Mouse (Mus musculus) subcutaneous adipose tissue, adult 2 months (tissue): ENCODE results near the gene Cr2. TPM values are rescaled to one million over a fixed set of nuclear protein-coding genes. Genes with fewer than 3 reads are reported as not detected.

ENCODE experiments used
- polyA plus RNA-seq: library from polyadenylated mRNA; depleted of rRNA; stranded (reverse); fragments of >200 nt; gene quantifications from 2 replicates; pipeline ENCODE4 v1.2.3, GENCODE M21; 2012; ENCODE audit warnings: low replicate concordance; rRNA removed

Cr2 gene
- polyA plus RNA-seq = 0.03 TPM in 1 of 2 replicates, not detected in the other

DNA sequence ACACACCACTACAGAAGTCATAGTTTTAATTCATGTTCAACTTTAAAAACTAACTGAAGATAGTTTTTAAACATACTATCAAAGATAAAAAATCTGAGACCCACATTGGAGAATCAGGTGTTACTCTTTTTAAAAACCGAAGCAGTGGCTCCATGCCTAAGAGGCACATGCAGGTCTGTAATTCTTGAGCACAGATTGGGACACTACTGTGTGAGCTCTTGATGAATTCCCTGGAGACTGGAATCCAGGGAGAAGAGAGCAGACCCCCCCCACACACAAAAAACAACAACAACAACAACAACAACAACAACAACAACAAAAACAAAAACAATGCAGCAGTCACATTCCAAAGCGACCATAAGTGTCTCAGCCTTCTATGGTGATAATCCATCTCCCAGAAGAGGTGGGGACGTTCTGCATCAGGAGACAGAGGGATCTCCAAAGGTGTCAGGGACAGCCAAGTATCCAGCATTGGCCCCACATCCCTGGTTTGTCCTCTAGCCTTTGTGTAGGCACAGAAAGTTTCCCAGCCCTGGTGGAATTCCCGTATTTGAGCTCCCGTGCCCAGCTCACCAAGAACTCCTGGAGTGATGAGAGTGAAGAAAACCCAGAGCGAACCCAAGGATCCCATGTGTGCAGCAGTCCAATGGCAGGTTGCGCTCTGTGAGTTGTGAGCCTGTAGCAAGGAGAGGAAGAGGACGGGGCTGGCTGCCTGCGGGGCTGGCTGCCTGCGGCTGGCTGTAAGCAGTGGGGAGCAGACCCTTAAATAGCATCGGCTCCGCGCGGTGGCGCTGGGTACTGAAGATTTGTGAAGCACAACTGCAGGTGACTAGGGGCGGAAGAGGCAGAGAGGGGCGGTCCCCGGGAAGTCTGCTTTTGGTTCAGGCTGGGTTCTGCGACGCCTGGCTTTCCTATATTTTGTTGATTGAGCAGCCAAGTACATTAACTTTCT lies at the start of gene Cr2:
Cr2 (minus strand) TSS at position 737 of the 952 bp plus-strand sequence.

DNA sequence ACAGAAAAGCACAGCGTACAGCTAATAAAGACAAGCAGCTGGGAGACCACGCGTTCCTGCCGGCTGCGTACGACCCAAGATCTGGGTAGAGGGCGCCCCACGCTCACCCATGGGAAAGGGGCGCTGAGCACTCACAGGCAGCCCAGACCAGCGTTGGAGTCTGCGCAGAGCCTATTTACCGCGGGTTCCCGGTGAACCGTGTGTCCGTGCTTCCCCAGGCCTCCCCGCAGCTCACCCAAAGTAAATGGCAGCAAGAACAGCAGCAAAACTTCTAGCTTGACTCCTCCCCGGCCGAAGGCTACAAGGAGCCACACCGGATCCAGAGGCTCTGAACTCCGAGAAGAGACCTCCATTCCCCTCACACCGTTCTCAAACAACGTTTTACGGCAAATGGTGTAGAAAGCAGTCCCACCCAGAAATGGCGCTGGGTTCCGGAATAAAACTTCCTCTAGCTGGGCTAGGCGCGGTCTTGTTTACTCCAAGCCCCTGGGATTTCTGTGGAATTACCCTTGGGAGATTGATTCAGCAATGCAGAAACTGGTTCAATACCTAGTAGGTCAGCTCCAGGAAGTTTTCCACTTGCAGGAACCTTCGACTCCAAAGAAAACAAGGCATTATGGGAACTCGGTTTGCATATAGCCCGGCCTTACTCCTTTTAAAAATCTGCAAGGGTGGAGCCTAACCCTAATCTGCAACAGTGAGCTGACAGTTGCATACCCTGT lies 45.4 kb downstream of the Cr2 start, which contains the start of gene Cr1l:
Cr1l (minus strand) TSS at position 634 of the 722 bp plus-strand sequence.

DNA sequence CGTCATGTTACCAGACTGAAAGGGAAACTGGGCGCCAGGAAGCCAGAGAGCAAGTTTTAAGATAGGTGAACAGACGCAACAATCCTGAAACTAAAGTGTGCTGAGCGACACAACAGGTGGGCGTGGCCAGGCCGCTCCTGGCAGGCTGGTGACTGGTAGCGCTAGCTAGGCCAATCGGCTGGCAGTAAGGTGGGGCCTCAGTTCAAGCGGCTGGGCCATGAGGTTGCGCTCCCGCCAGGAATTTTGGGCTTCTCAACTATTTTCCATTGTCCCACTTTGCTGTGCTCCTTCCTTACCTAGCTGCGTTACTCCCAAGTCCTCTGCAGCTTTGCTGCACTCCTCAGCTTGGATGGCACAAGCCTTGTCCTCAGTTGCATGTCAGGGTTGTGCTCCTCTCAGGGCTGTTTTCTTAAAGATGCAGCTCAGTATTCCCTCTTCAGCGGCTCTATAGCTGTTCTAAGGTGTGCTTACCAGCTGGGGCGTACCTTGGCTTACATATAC lies 84.2 kb downstream of the Cr2 start, which contains the start of gene Cd46:
Cd46 (minus strand) TSS at position 30 of the 501 bp plus-strand sequence.

Other genes starting within 250 kb of the Cr2 start
- 137 and 222 TPM in 2 replicates for gene Cd34, start 237.9 kb downstream of the Cr2 start, polyA plus RNA-seq
- gene Cd46, start 84.5 kb downstream of the Cr2 start, polyA plus RNA-seq = 1.0 and 1.9 TPM in 2 replicates
- gene Cr1l, start 45.1 kb downstream of the Cr2 start, polyA plus RNA-seq = 72.6 and 85.7 TPM in 2 replicates